Mouse (Mus musculus) brain, embryonic 14.5 days (tissue): Measurements from ENCODE around the gene Kdm6b. TPM values are rescaled to one million over a fixed set of nuclear protein-coding genes. Genes with fewer than 3 reads are reported as not detected.

Experiments
- DNase-seq: peaks from one replicate; pipeline ENCODE4 v3.0.0-alpha.2; 2011; ENCODE audit warnings: low read depth
- CTCF ChIP-seq: fragments of 200-500 bp; IDR thresholded peaks from 2 replicates; pipeline ENCODE4 v1.5.1; 2012; ENCODE audit warnings: inconsistent platforms, mild to moderate bottlenecking, moderate library complexity, borderline replicate concordance; ENCODE audit not compliant: insufficient read depth, insufficient read length; ENCODE audit errors: extremely low read depth
- POLR2A ChIP-seq: fragments of 200-500 bp; IDR thresholded peaks from 2 replicates; pipeline ENCODE4 v1.6.1; 2012; ENCODE audit warnings: mild to moderate bottlenecking, inconsistent platforms, borderline replicate concordance; ENCODE audit not compliant: poor library complexity, insufficient read depth, insufficient read length, severe bottlenecking; ENCODE audit errors: extremely low read depth
- polyA plus RNA-seq: library from polyadenylated mRNA; depleted of rRNA; stranded (reverse); fragments of >200 nt; gene quantifications from 2 replicates; pipeline ENCODE4 v1.2.3, GENCODE M21; 2012

Kdm6b gene
- polyA plus RNA-seq, 1 experiment: 38.7 TPM

GRCm38 (mm10) chr11:69368356-69369214 lies 44.9 kb downstream of the Kdm6b start:
- DNase-seq: peak; percentile 53
- TF ChIP-seq POLR2A: 0 out of 2 replicates have a peak, but pooled peaks have one; percentile 33
- no peak for TF ChIP-seq CTCF

- peak; percentile 50 for DNase-seq
- no peak for TF ChIP-seq CTCF
Measured at GRCm38 (mm10) chr11:69367616-69368355, 45.7 kb downstream of the Kdm6b start.

GRCm38 (mm10) chr11:69366855-69367615 lies 46.4 kb downstream of the Kdm6b start:
- DNase-seq: peak; percentile 67
- TF ChIP-seq CTCF (no peak), POLR2A (no peak)

- TF ChIP-seq POLR2A (peak; percentile 54; the same call in 1 of the 2 replicates), CTCF (no peak; the same call in 1 of the 2 replicates)
Measured at GRCm38 (mm10) chr11:69366157-69366854, 47.2 kb downstream of the Kdm6b start.

GRCm38 (mm10) chr11:69365722-69366121 lies 47.8 kb downstream of the Kdm6b start:
- TF ChIP-seq POLR2A (no peak), CTCF (no peak)
- DNase-seq: no peak

More at GRCm38 (mm10) chr11:69366157-69366854, 47.2 kb downstream of the Kdm6b start:
- DNase-seq: peak; percentile 99

- TF ChIP-seq POLR2A (no peak), CTCF (no peak)
- DNase-seq: peak; percentile 97
Measured at GRCm38 (mm10) chr11:69364910-69365309, 48.6 kb downstream of the Kdm6b start.

GRCm38 (mm10) chr11:69364376-69364775 lies 49.1 kb downstream of the Kdm6b start:
- TF ChIP-seq CTCF (no peak), POLR2A (no peak)
- DNase-seq: no peak

- DNase-seq: peak; percentile 56
- TF ChIP-seq CTCF: no peak
- no peak for TF ChIP-seq POLR2A
Measured at GRCm38 (mm10) chr11:69362479-69362878, 51.0 kb downstream of the Kdm6b start.

- no peak for TF ChIP-seq CTCF
- TF ChIP-seq POLR2A: no peak
- DNase-seq: peak; percentile 64
Measured at GRCm38 (mm10) chr11:69362021-69362420, 51.5 kb downstream of the Kdm6b start.

GRCm38 (mm10) chr11:69357690-69358089 lies 55.8 kb downstream of the Kdm6b start:
- DNase-seq: no peak
- TF ChIP-seq POLR2A (no peak), CTCF (no peak)
